Mouse (Mus musculus) lung, postnatal 4 days (tissue): ENCODE measurements around the gene Tmsb10.

Source experiments
- DNase-seq, 2 experiments: peaks; one replicate each; pipeline ENCODE4 v3.0.0; 2021

Tmsb10 gene

DNA sequence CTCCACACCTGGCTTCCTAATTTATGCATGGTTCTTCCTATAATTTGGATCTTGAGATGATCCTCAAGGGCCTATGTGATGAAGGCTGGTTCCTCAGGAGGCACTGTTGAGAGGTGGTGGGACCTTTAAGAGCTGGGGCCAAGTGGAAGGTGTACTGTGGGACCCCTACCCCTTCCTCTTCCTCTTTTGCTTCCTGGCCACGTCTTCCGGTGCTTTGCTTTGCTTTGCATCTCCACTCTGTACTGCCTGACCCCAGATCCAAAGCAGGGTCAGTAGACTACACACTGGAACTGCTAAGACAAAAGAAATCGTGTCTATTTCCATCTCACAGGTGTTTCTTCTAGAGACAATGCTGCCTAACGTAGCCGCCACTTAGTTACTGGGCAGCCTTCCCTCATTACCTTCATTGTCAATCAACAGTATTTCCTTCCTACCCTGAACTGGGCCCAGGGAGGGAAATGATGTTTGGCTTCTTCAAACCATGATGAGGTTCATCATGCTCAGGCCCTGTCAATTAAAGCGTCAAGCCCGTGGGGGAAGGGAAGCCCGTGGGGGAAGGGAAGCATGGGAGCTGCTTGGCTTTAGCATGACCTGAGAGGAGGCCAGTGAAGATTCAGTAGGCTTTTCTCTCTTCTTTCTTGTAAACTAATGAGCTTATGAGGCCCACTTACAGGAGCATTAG is 2.9 kb downstream of the Tmsb10 start:
- DNase-seq: peak; percentile 50 to 66

DNA sequence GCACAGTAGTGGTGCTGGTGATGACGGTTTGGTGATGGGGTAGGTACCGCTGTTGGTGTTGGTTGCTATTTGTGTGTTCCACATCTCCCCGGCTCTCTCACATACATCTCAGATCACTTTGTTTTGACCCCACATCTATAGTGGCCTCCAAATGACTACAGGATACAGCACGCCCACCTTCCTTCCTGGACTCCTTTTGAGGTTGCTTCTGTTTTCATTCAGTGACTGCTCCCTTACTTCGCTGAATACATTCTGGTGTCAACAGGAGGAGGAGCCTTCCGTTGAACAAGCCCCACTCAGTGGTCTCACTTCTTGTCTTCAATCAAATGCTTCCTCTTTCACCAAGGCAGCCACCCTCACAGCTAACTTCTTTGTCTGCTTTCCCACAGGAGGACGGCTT is 3.8 kb downstream of the Tmsb10 start:
- DNase-seq: peak; percentile 29 to 42

DNA sequence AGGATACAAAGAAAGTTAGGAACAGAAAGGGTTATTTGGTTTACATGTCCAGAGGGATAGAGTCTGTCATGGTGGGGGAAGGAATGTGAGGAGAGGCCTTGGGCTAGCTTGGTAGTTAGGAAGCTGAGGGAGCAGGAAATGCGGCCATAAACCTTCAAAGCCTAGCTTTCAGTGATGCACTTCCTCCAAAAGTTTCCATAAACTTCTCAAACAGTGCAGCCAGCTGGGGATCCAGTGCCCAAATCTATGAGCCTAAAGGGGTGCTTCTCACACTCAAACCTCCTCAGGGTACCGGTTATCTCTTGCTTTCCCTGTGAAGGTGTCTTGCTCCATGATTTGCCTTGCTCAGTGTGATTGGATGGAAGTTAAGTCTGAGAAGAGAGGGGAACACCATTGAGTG is 5.6 kb downstream of the Tmsb10 start:
- DNase-seq: peak in 1 of 2 experiments; percentile 28

DNA sequence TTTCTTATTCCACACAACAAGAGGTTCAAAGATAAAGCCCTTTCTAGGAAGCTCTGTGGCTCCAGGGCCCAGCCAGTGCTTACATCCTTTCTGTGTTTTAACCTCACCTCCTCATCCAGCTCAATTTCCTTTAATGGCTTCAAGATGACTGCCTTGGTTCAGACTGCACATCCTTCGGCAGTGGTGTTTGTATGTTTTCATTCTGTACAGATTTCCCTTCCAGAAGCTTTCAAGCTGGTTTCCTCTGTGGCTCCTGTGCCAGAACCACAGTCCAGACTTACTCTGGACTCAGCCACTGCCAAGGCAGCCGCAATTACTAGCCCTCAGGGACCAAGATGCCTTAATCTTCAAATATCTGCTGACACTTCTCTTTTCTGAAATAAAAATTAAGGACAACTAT is 6.3 kb downstream of the Tmsb10 start:
- peak in 1 of 2 experiments; percentile 43 for DNase-seq

DNA sequence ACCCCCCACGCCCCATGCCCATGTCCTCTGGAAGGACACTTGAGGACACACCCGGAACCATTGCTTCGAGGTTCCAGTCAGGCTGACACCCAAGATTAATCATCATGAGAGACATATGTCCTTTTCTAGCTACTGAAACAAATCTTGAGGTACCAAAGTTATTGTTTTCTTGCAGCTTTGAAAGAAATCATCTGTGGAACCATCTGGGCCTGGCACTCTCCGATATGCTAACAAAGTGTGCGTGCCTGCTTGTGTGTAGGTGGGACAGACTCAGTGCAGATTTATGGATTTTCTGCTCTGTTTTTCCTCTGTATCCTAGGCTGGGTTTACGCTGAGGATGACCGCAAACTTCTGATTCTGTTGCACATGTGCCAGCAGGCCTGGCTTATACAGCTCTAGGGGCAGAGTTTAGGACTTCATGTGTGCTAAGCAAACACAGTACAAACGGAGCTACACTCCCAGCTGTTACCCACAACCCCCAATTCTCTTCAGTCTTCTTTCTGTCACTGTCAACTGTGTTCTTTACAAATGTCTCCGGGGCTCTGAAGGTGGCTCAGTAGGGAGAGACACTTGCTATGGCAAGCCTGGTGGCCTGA is 9.3 kb downstream of the Tmsb10 start:
- DNase-seq: no peak

DNA sequence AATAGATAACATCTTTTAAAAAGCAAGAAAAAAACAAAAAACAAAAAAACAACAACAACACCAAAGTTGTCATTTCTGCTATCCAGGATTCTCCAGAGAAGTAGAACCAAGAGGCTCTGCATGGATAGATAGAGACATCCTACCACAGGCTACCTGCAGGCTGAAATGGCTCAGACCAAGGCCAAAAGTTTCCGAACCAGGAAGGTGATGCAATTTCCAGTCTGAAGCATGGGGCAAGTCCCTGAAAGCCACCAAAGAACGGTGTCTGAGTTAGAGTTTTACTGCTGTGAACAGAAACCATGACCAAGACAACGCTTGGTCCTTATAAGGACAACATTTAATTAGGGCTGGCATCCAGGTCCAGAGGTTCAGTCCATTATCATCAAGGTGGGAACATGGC is 10.2 kb downstream of the Tmsb10 start:
- no peak for DNase-seq

DNA sequence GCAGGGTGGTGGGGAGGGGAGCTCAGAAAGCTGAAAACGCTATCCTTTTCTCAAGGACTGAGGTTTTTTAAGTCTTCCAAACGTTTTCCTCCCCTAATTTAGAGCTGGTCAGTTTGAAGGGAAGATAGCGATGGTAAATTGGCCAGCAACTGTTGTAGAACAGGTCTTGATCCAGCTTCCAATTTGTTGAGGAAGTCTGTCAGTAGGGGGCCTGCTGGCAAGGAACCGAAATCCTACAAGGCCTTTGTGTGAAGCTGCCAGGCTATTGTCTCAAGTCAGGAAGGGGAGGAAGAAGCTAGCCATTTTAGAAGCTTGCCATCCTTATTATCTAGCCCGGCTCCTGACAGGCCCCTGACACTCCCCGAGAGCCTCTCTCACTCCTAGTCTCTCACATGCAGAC is 10.6 kb downstream of the Tmsb10 start:
- DNase-seq: peak in 1 of 2 experiments; percentile 55

DNA sequence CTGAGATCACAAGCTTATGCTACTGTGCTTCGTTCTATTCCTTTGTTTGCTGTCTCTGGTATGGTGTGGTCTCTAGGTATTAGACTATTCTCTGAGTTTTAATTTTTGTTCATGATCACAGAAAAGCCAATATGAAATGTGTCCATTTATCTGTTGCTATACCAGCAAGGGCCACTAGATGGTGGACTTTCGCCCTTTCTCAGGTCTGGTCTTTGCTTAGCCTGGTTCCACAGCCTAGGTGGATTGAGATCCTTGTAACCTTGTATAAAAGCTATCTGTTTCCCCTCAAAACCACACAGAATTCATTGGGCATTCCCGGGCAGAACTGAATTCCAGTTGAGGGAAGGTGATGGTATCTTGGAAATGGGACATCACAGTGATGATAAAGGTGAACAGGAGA is 18.1 kb downstream of the Tmsb10 start:
- peak in 1 of 2 experiments; percentile 78 for DNase-seq

DNA sequence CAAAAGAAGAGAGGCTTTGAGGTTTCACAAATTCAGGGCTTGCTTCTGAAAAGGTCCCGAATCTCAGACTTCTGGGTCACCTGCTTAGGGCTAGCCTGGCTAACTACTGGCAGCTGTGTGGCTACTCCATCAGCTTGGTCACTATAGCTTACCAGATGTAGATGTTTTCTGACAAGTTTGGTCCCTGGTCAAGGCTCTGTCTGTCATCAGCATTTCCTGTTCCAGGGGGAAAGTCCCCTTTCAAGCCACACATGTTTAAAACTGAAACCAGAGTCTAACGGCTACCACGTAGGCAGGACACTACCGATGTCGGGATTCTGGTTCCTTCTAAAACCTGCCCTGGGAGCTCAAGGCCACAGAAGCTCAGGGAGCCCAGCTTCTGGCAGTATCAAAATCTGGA is 20.7 kb downstream of the Tmsb10 start:
- DNase-seq: peak in 1 of 2 experiments; percentile 25

DNA sequence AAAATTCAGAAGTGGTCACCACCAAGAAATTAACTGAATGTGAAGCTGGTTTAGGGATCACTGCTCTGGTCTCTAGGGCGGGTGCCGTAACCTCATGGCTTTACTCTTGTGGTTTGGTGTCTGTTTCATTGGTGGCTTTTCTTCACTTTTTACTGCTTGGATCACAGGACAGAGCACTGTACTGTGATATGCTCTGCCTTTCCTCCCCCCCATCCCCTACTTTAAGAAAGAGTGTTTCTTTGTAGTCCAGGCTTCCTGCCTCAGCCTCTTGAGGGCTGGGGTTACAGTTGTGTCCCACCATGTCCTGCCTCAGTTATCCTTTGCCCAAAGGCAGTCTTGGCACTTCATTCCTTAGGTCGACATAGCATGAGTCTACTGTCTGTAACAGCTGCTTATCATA is 21.1 kb downstream of the Tmsb10 start:
- DNase-seq: no peak

DNA sequence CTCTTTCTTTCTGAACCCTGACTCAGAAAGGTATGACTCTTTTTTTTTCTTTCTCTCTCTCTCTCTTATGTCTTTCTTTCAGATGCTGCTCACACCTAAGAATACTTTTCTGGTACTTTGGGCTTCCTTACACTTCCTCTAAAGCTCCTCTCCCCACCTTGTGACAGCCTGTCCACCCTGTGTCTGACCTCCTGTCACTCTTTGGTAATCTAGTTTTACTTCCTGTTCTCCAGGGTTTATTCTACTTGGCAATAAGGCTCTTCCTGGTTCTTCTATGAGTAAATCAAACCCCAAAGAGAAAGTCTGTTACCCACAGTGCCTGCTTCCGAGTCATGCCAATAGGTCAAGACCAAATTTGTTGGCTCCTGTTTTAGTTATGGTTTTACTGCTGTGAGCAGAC is 25.6 kb downstream of the Tmsb10 start:
- no peak for DNase-seq

DNA sequence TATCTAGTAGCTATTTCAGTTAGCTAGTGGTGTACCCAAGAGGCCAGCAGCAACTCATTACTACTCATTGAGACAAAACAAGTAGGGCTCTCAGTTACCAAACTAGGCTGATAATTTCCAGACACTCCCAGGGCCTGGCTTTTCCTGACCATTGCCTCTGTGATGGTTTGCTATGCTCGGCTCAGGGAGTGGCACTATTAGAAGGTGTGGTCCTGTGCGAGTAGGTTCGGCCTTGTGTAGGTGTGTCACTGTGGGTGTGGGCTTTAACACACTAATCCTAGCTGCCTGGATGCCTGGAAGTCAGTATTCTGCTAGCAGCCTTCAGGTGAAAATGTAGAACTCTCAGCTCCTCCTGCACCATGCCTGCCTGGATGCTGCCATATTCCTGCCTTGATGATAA is 27.0 kb downstream of the Tmsb10 start:
- no peak for DNase-seq

DNA sequence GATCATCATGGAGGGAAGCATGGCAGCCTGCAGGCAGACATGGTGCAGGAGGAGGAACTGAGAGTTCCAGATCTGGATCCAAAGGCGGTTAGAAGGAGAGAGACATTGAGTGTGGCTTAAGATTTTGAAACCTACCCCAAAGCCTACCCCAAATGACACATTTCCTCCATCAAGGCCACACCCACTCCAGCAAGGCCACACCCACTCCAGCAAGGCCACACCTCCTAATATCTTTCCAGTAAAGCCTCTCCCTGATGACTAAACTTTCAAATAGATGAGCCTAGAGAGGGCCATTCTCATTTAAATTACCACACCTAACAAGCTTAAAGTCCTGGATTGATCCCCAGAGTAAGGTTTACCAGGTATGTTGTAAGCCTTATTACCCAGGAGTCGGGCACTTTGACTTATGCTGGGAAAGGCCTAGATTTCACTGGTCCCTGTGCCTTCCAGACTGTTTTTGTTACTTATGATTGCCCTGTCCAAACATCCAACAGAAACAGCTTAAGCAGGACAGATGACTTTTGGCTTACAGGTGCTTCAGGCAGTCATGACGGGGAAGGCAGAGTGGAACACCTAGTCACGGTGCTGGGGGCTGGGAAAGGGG is 28.7 kb downstream of the Tmsb10 start:
- DNase-seq: peak in 1 of 2 experiments; percentile 35

DNA sequence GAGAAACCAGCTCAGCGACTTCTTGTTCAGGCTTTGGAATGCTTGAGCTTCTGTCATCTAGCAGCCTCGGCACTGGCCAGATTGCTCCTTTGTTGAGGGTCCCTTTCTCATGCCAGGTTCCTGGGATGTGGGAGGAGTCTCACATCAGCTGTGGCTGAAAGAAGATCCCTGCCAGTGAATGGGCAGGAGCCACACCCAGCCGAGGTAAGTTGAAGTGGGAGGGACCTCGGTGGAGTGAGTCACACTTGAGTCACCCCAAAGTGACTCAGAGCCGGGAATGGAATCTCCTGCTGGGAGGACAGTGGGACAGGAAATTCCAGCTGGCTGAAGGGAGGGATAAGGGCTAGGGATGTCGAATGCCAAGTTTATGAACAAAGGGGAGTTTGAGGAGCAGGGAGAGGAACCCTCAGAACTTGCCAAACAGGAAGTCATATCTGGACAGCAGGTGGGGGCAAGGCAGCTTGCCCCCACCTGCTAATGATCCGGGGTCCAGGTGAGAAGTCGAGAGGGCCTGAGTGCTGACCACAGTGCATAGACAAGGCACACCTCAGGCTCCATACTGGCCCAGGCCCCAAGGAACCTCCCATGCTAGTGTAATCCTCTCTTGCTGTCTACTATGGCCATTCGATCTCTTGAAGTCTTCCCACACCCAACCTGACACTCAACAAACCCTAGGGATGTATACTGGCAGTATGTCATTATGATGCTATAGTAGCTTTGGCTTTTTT is 31.6 kb downstream of the Tmsb10 start:
- peak; percentile 77 to 86 for DNase-seq

DNA sequence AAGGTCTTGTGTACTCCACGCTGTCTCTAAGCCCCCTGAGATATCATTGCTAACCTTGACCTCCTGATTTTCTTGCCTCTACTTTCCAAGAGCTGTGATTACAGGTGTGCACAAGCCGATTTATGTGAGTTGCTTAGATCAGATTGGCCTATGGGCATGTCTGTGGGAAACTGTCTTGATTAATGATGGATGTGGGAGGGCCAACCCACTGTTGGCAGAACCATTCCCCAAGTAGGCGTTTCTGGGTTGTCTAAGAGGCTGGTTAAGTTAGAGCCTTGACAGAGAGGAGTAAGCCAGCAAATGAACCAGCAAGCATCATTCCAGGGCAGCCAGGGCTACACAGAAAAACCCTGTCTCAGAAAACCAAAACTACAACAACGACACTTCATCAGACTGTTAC is 32.5 kb downstream of the Tmsb10 start:
- no peak for DNase-seq

DNA sequence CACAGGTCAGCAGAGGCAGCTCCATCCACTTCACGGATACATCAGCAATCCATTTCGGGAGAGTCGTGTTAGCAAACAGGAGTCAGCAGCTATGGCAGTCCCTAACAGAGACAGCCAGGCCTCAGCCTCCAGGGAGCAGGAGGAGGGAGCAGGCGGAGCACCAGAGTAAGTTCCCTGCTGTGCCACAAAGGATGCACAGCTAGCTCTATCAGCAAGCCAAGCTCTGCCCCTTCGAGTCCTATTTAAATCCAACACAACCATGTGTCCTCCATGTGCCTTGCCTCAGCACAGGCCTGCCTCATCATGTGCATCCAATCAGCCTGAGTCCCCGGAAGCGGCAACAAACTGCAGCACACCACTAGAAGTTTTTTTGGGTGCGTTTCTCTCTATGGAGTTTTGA is 35.2 kb downstream of the Tmsb10 start:
- DNase-seq: no peak

DNA sequence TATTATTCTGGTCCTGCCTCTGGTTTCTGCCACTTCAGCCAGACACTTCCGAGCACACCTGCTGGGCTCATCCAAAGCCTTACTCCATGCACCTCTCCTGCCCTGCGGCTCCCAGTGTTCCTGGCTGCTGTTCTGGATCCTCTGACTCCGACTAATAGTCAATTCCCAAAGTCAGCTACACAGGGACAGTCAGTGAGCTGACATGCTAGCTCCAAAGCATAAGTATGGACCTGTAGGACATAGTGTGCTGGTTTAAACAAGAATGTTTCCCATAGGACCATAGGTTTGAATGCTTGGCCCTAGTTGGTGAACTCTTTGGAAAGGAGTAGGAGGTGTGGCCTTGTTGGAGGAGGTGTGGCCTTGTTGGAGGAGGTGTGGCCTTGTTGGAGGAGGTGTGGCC is 37.5 kb downstream of the Tmsb10 start:
- no peak for DNase-seq

DNA sequence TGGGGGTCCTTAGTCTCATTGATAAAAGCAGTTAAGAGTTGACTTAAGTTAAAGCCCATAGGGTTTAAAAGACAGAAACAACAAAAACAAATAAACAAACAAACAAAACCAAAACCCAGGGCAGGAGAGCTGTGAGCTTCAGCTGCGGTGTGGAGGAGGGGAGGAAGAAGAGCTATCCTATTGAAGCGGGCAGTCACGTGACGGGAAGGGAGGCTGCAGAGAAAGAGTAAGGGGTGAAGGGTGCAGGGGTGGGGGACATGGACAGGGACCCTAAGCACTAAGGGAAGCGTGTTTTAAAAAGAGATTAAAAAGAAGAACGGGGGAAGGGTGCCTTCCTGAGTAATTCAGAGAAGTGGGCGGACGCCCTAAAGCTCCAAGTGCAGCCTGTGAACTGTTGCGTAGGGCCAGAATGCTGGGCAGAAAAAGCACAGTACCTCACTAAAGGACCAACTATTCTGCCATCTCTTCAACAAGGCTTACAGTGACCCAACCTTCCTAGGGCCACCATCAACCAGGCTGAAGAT is 40.0 kb downstream of the Tmsb10 start:
- DNase-seq: no peak

DNA sequence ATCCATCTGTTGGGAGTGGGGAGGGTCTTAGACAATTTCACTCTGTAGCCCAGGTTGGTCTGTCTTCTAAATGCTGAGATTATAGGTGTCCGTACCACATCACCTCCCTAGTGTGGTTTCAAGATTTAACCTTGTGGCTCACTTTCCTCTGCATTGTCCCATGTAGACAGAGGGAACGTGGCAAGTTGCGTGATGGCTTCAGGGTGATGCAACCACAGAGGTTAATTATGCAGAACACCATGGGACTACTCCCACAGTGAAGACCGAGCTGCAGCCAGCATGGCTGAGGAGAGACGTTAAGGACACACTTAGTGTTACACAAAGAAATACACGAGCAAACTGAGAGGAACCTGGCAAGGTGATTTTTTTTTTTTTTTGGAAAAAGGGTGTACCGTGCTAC is 42.2 kb downstream of the Tmsb10 start:
- no peak for DNase-seq

DNA sequence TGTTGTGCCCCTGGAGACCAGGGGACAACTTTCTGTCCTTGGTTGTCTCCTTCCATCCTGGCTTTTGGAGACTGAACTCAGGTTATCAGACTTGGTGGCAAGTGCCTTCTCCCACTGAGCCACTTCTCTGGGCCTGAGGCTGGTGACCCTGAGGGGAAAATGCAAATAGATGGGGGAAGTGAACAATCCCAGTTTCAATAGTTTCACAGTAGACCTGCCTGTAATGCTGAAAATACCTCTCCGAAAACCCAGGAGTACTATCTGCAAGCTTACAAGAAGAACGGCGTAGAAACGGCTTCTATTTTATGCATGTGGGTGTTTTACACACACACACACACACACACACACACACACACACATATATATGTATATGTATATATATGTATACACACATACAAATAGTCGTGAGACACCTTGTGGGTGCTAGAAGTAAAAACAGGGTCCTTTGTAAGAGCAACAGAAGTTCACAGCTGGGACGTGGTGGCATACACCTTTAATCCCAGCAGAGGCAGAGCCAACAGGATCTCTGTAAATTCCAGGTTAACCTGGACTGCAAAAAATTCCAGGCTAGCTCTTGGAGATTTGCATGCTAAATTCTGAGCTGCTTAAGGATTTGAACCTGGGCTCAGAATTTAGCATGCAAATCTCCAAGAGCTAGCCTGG is 44.3 kb downstream of the Tmsb10 start:
- no peak for DNase-seq

DNA sequence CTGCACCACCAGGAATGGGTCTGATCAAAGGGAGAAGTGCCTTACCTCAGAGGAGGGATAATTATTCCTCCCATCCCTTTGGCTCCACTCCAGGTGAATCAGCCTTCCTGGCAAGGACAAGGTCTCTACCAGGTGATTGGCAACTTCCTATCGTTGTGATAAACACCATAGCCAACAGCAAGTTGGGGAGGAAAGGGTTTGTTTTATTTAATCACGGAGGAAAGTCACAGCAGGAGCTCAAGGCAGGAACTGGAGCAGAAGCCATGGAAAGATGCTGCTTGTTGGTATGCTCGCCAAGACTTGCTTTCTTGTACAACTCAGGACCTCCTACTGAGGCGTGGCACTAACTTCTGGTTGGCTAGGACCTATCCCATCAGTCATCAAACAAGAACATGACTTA is 47.3 kb downstream of the Tmsb10 start:
- DNase-seq: no peak
